Mouse (Mus musculus) spleen, postnatal 10 days (tissue): ENCODE data around the gene Denr.

Source experiments
- DNase-seq, 2 experiments: peaks; one replicate each; pipeline ENCODE4 v3.0.0; 2021 to 2022; ENCODE audit warnings: low spot score in 2 of 2

Denr gene

GRCm38 (mm10) chr5:123972453-123972852 lies 65.5 kb downstream of the Denr start:
- no peak for DNase-seq

DNA sequence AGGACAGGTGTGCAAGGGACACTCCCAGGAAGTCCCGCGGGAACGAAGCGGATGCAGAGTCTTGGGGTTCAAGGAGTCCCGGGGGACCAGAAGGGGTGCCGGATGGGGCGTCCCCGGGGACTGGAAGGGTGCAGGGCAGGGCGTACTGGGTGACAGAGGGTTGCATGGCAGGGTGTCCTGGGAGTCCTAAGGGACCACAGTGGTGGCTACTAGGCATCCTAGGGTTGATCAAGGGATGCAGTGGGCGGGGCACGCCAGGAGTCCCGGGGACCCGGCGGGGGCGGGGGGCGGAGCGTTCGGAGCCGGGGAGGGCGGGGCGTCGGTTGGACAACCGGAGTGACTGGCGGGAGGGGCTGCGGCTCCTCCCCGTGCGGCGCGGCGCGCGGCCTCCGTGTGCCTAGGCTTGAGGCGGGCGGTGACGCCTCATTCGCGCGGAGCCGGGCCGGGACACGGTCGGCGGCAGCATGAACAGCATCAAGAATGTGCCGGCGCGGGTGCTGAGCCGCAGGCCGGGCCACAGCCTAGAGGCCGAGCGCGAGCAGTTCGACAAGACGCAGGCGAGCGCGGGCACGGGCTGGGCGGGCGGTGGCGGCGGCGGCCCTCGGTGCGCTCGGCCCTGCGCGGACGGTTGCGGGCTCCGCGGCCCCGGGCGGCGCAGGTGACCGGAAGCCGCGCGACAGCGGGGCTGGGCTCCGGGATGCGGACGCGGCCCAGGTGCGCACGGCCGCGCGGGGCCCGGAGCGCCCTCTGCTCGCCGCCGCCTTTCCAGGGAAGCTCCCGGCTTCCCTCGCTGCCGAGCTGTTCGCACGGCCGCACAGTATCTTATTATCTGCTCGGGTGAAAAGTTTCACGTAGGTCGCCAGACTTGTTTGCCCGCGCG lies 66.6 kb downstream of the Denr start, which contains the start of gene Hip1r:
TSS of gene Hip1r (plus strand) at position 330 of the 880 bp plus-strand sequence.
- peak; percentile 69 to 86 for DNase-seq

DNA sequence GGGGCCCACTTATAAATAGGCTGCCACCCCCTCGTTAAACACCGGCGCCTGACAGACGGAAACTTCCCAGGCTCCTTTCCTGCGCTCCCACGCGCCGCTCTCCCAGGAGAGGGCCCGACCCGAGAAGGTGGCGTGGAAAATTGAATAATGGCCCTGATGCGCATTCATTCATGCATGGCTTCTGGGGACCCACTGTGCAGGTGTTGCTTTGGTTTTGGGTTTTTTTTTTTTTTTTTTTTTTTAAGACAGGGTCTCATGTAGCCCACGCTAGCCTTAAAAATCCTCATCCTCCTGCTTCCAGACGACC lies 67.2 kb downstream of the Denr start:
- no peak for DNase-seq

- peak in 1 of 2 experiments; percentile 64 for DNase-seq
Observed at GRCm38 (mm10) chr5:123974616-123975111, 67.7 kb downstream of the Denr start.

DNA sequence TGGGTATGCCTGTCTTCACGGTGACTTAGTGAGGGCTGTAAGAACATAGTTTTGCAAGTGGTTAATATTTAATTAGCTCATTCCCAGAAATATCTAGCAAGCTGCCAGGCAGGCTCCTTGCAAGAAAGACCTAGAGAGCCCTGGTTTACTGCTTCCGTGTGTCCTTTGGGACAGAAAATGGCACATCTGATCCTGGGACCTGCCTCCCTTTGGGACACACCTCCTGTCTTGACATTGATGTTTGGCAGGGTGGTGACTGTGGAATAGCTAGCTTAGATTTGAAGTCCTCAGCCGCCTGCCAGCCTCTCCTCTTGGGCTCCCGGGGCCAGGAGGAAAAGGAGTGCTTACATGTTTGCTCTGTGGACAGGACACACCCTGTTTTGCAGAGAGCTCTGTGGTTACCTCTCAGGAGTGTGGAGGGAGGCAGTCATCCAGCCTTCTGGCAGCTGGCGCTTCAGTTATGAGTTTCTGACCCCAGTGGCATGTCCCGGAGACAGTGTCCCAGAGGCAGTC lies 68.7 kb downstream of the Denr start:
- no peak for DNase-seq

DNA sequence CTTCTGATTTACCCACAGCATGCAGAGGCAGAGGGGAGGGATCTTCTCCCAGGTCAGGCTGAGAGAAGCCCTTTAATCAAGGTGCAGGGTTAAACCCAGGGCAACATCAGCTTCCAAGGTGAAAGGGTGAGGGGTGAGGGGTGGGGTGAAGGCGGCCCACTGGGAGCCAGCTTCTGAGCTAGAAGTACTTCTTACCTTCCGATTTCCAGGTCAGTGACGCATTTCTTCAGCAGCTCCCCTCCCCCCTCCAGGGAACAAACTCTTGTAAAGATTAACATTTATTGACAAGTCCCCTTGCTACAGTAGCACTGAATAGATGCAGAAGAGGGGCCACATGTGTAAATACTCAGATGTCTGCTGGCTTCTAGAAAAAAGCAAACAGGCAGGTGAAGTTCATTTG lies 70.3 kb downstream of the Denr start:
- no peak for DNase-seq

- DNase-seq: no peak
Observed at GRCm38 (mm10) chr5:123978131-123978530, 71.2 kb downstream of the Denr start.
